Mouse (Mus musculus) frontal cortex, adult (tissue): ENCODE data around the gene Sln.

Experiments used
- ATAC-seq: cut with Nextera tagmentation; 2 replicates; pipeline ENCODE4 v1.9.2; 2017; ENCODE audit warnings: mild to moderate bottlenecking, moderate library complexity, mixed read lengths; ENCODE audit not compliant: low TSS enrichment

Gene Sln

GRCm38 (mm10) chr9:53849864-53850263 lies at the start of gene Sln:
TSS of gene Sln (plus strand) at chr9:53850164.
- ATAC-seq: no peak

- no peak for ATAC-seq
Observed at GRCm38 (mm10) chr9:53802921-53803320, 47.0 kb upstream of the Sln start.

DNA sequence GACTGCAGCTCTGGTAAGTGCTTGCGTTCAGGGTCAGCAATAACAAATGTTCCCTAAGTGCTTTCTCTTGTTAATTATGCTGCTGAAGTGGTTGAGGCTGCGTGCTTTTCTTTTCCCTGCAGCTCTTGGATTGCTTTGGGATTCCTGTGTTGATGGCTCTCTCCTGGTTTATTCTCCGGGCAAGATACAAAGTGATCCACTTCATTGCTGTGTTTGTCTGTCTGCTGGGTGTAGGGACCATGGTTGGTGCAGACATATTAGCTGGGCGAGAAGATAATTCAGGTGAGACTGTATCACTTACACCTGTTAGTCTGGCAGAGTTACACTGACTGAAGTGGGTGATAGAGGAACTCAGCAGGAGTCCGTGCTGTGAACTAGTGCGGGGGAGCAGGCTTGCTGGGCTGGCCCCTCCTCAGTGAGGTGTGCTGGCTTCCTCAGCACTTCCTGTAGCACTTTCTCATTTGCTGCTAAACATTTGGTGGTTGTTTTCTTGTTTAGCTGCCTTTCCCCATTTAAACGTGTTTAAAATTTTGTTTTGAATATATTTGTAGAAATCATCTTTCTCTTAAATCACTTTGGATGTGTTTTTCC lies 43.4 kb upstream of the Sln start:
- ATAC-seq: no peak

GRCm38 (mm10) chr9:53813418-53813817 lies 36.5 kb upstream of the Sln start:
- no peak for ATAC-seq

- ATAC-seq: peak; percentile 72; the same call in 1 of the 2 replicates
Observed at GRCm38 (mm10) chr9:53818760-53819159, 31.2 kb upstream of the Sln start.

- ATAC-seq: peak; percentile 71
Observed at GRCm38 (mm10) chr9:53825318-53825717, 24.6 kb upstream of the Sln start.

GRCm38 (mm10) chr9:53829081-53829865 lies 20.7 kb upstream of the Sln start:
- ATAC-seq: peak; percentile 88

DNA sequence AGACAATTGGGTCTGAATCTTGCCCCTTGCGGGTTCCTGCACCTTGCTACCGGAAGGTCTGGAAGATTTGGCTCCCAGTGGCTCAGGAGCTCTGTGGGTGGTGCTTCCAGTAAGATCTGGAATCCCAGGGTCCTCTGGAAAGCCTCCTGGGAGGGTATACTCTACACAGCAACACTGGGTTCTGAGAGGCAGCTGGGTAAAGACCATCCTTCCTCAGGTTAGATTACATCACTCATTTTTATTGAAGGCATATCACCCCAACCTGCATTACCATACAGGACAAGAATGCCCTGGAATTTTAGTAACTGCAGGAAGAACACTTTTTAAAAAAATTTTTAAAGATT lies 20.1 kb upstream of the Sln start:
- ATAC-seq: peak; percentile 72

GRCm38 (mm10) chr9:53835039-53835438 lies 14.9 kb upstream of the Sln start:
- ATAC-seq: no peak

DNA sequence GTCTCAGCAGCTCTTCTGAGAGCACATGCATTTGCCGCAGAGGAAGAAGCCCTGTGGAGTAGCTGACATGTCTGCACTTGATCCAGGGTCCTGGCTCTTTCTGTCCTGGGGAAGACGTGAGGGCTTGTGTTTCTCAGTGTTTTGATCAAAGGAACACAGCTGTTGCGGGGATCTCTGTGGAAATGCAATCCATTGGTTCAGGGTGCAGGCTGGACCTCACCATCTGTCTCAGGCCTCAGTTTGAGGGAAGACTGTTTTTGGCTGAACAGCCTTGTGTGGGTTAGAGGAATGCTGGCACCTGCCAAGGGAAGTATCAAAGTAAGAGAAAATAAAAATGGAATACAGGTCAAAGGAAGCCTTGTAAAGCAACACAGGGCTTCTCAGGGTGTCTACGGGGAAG lies 14.0 kb upstream of the Sln start:
- ATAC-seq: peak; percentile 80

DNA sequence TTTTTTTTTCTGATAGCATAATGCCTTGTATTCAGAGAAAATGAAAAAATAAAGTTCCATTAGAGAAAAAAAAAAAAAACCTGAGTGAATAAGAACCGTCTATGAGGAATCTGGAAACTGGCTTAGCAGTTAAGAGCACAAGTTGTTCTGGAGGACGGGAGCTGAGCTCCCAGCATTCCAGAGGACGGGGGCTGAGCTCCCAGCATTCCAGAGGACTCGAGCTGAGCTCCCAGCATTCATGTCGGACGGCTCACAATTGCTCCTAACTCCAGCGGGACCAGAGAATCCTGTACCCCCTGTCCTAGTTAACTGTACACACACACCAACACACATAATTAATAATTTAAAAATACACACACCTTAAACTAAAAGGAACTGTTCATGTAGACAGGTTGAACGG lies 11.1 kb upstream of the Sln start:
- no peak for ATAC-seq

- no peak for ATAC-seq
Observed at GRCm38 (mm10) chr9:53848548-53848947, 1.4 kb upstream of the Sln start.

DNA sequence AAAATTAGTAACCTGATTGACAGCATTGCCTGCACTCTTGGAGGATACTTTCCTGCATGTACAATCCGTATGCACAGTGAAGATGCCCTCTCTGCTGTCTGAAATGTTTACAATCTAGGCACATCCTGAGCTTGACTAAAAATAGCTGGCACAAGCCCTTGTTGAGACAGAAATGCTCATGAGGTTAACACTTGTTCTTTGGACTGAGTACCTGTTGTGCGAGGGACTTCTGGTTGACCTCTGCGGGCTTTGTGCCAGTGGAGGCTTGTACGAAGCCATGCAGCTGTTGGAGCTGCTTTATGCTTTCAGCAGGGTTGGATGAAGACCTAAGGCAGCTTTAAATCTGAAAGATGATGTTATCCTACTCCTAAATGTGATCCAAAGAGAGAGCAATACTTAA lies 2.2 kb downstream of the Sln start:
- no peak for ATAC-seq

GRCm38 (mm10) chr9:53853672-53854071 lies 3.7 kb downstream of the Sln start:
- peak; percentile 69 for ATAC-seq

DNA sequence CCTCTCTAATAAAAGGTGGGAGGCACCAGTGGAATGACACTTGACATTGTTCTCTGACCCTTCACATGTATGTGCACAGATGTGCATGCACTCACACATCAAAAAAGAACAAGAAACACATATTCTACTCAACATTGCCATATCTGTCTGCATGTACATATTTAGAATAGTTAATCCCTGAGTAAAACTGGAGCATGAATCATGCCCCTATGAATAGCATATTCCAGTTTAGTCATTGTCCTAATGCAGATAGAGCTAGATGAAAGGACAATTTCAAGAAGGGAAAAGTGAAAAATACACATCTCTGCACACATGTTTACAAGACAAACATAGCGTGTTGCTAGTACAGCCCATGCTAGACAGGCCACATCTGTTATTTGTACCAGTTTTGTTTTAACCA lies 4.6 kb downstream of the Sln start:
- peak; percentile 95 for ATAC-seq

DNA sequence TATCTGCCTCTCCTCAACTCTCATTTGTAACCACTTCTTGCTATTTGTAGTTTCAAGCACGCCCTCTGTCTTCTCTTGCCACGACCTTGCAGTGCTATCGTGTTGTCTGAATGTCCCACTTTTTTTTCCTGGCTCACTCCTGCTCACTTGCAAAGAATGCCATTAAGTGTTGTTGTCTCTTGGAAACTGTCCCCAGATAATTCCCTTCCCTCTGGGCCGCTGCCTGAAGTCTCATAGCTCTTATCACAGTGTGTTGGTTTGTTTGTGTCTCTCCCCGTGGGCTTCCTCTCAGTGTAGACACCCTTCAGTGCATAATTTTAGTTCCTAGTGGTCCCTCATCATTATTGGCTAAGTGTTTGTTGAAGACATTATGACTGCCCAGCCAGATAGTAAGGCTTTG lies 7.9 kb downstream of the Sln start:
- ATAC-seq: no peak

- peak; percentile 95 for ATAC-seq
Observed at GRCm38 (mm10) chr9:53873239-53873638, 23.3 kb downstream of the Sln start.

- no peak for ATAC-seq
Observed at GRCm38 (mm10) chr9:53877423-53877822, 27.5 kb downstream of the Sln start.

GRCm38 (mm10) chr9:53883588-53884280 lies 33.8 kb downstream of the Sln start:
- no peak for ATAC-seq

DNA sequence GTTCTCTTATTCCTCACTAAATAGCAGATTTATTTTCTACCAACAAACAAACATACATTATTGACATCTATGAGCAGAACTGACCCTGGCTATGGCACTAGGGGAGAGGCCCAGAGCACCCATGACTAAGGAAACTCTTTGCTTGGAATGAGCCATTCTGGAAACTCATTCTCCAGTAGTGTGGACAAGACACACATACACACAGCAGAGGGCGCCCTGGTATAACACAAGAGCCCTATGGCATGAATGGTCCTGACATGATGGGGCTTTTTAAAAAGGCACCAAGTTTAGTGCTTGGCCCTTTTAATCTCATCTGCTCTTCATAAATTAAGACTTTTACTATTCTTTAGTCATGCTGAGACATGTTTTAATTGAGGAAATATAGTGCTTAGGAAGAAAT lies 40.1 kb downstream of the Sln start:
- peak; percentile 90 for ATAC-seq

- ATAC-seq: no peak
Observed at GRCm38 (mm10) chr9:53895827-53896226, 45.9 kb downstream of the Sln start.

DNA sequence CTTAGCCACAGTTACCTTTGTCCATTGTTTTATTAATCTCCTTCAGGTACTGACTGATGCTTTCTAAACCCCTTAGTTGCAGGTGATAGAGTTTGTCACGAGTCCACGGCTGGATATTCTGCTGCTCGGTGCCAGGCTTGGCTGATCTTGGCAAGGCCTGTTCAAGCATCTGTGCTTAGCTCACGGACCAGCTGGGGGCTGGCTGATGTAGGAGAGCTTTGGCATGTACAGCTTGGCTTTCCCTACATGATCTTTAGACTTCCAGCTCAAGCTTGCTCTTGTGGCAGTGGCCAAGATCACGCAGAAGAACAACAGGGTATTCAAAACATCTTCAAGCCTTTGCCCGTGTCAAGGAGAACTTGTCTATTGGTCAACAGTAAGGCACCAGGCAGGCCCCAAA lies 49.9 kb downstream of the Sln start:
- peak; percentile 72 for ATAC-seq

DNA sequence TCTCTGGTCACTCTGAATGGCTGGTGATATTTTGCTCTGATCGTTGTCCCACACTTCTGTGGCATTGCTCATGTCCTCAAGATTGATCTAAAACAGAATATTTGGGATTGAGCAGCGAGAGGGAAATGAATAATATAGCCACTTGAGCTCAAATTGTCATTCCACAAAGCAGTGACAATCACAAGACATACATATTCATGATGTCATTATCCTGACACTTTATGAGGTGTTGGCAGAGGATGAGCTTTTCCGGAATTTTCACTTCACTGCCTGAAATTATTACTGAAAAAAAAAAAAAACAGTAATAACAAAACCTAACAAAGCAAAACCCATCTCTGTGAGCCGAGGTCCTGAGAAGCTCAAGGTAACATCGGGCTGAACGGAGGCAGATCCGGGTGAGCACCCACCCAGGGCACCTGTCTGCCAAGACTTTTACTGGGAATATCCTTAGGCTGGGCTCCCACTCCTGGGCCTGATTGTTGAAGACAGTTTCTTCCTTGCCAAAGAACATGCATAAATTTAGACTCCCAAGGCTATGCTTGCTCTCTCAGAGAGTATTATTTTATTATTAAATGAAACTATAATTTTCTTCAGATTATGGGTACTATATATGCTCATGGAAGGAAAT lies 53.4 kb downstream of the Sln start:
- peak; percentile 51 for ATAC-seq
